Mouse (Mus musculus): ENCODE measurements around the gene Zfp629. TPM values are rescaled to one million over a fixed set of nuclear protein-coding genes. Genes with fewer than 3 reads are reported as not detected.
"Not testable (repeated sequence)": the region's sequence is repeated elsewhere in the genome, so short reads cannot be mapped to it uniquely, and the experiment has no call there.

Gene Zfp629
- polyA plus RNA-seq (2015; fragmentation: Nextera tagmentation; extraction: Ambion mirVana): 7.8 and 10.5 TPM in 2 replicates

DNA sequence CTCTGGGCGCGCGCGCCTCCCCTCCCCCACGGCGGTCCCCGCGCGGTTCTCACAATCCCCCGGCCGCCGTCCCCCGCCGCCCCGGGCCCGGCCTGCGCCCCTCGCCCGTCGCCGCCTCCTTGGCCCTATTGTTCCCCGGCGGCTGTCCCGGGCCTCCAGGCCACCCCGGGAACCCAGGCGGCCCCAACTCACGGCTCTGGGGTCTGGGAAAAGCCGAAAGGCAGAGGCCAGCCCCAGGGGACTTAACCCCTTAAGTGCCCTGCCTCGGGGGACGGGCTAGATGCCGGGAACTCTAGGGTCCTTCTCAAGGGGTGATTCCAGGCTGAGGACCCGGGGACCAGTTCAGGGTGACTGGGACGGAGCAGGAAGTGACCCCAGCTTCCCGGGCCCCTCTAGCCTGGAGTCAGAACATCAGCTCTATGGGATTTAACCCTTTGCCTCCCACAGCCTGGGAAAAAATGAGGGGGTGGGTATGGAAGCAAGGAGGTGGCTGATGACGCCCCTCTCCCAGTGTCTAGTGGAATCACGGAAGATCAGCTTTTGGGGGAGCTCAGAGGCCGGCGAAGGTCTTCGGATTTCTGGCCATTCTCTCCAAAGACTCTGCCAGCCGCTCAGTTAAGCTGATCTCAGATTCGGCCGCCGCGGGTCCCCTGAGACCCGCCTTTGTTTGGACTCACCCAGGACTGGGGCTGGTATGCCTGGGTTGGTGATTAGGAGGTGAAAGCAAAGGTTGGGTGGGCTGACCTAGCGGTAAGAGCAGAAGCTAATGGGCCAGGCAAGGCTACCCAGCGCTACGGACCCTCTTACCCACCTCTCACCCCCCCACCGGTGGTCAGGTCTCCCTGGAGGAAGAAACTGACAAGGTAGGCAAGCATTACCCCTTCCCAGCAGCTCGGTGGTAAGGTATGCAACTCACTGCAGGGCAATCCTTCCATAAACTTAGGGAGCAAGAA, at the start of gene Zfp629:
TSS of gene Zfp629 (minus strand) at position 907 of the 953 bp plus-strand sequence.
- peak within 1 kb of the TSS; percentile 89 for H3K4me3 ChIP-seq
- under 1% methylated on average over 45 of the region's 50 CpGs for WGBS
- peak within 1 kb of the TSS; percentile 72 for H3K4me2 ChIP-seq
- peaks cover 28% of the 10 kb centered on the region for H3K36me3 ChIP-seq
- H3K9me3 ChIP-seq (replicated peaks): no peaks in the 10 kb centered on the region
- peak within 1 kb of the TSS; percentile 90 for H3K27ac ChIP-seq
- H3K27me3 ChIP-seq: no peaks in the 10 kb centered on the region
- ATAC-seq (replicated peaks; ENCODE audit: insufficient number of reproducible peaks, insufficient read depth, low FRiP score, low read depth): peak; percentile 88
- H3K4me1 ChIP-seq (replicated peaks): peaks cover 18% of the 10 kb centered on the region
- peak within 1 kb of the TSS; percentile 92 for H3K9ac ChIP-seq

DNA sequence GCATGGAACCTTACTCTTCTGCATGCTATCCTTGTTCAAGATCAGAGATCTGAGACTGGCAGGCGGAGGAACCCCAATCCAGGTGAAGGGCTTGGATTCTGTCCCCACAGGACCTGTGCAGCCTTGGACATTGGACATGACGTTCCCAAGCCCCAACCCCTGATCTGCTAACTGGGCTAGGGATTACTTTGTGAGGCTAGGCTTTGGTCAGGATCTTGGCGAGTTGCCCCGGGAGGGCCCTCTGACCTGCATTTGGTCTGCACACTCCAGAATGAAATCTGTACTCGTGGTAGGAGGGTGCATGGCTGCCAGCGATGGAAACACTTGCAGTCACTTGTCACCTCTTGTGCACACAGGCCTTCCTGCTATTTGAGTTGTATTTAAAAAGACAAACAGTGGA, 47.3 kb upstream of the Zfp629 start:
- no peak overlapping the region for H3K9ac ChIP-seq
- H3K27me3 ChIP-seq: no peaks in the 10 kb centered on the region
- H3K9me3 ChIP-seq (replicated peaks): no peaks in the 10 kb centered on the region
- ATAC-seq (replicated peaks; ENCODE audit: insufficient number of reproducible peaks, insufficient read depth, low FRiP score, low read depth): no peak
- no peak overlapping the region for H3K27ac ChIP-seq
- H3K4me2 ChIP-seq: no peak overlapping the region
- peaks cover 6% of the 10 kb centered on the region; the same call in 1 of the 2 replicates for H3K36me3 ChIP-seq
- peaks cover 3% of the 10 kb centered on the region; the same call in 1 of the 2 replicates for H3K4me1 ChIP-seq (replicated peaks)
- H3K4me3 ChIP-seq: no peak overlapping the region
- WGBS: 73% methylated on average over 6 of the region's 6 CpGs

- WGBS: 76% methylated on average over 6 of the region's 6 CpGs
- H3K9ac ChIP-seq: no peak overlapping the region
- no peak for ATAC-seq (replicated peaks; ENCODE audit: insufficient number of reproducible peaks, insufficient read depth, low FRiP score, low read depth)
- H3K36me3 ChIP-seq: peaks cover 6% of the 10 kb centered on the region; the same call in 1 of the 2 replicates
- no peak overlapping the region for H3K4me2 ChIP-seq
- H3K4me1 ChIP-seq (replicated peaks): no peaks in the 10 kb centered on the region
- no peak overlapping the region for H3K4me3 ChIP-seq
- no peaks in the 10 kb centered on the region for H3K9me3 ChIP-seq (replicated peaks)
- no peak overlapping the region for H3K27ac ChIP-seq
- no peaks in the 10 kb centered on the region for H3K27me3 ChIP-seq
These were observed 46.2 kb upstream of the Zfp629 start for GRCm38 (mm10) chr7:127661833-127662232.

GRCm38 (mm10) chr7:127660882-127661281, 45.3 kb upstream of the Zfp629 start:
- Histone ChIP-seq H3K9ac (no peak overlapping the region), H3K27me3 (no peaks in the 10 kb centered on the region), H3K4me2 (no peak overlapping the region), H3K4me1 (replicated peaks) (no peaks in the 10 kb centered on the region), H3K4me3 (no peak overlapping the region), H3K9me3 (replicated peaks) (no peaks in the 10 kb centered on the region), H3K36me3 (peaks cover 1% of the 10 kb centered on the region; the same call in 1 of the 2 replicates), H3K27ac (no peak overlapping the region)
- WGBS: 83% methylated on average over 3 of the region's 3 CpGs
- no peak for ATAC-seq (replicated peaks; ENCODE audit: insufficient number of reproducible peaks, insufficient read depth, low FRiP score, low read depth)

DNA sequence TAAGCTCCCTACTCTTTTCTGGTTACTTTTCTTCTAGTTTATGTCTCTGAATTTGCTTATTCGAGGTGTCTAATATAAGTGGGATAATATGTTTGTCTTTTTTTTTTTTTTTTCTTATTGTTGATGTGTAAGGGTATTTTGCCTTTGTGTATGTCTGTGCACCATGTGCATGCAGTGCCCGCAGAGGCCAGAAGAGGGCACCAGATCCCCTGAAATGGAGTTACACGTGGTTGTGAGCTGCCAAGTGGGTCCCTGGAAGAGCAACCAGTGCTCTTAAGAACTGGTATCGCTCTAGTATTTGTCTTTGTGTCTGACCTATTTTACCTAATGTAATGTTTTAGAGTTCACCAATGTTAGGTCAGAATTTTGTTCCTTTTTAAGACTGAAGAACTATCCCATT, 41.3 kb upstream of the Zfp629 start:
- Histone ChIP-seq H3K27me3 (no peaks in the 10 kb centered on the region), H3K9ac (no peak overlapping the region), H3K27ac (no peak overlapping the region), H3K9me3 (replicated peaks) (no peaks in the 10 kb centered on the region), H3K4me3 (no peak overlapping the region), H3K4me2 (no peak overlapping the region), H3K4me1 (replicated peaks) (peaks cover 5% of the 10 kb centered on the region; the same call in 1 of the 2 replicates), H3K36me3 (no peaks in the 10 kb centered on the region)
- no peak for ATAC-seq (replicated peaks; ENCODE audit: insufficient number of reproducible peaks, insufficient read depth, low FRiP score, low read depth)
- WGBS: 33% methylated on average over 4 of the region's 4 CpGs

- no peak overlapping the region for H3K9ac ChIP-seq
- H3K4me3 ChIP-seq: no peak overlapping the region
- no peak for ATAC-seq (replicated peaks; ENCODE audit: insufficient number of reproducible peaks, insufficient read depth, low FRiP score, low read depth)
- H3K9me3 ChIP-seq (replicated peaks): no peaks in the 10 kb centered on the region
- no peak overlapping the region for H3K4me2 ChIP-seq
- no peaks in the 10 kb centered on the region for H3K36me3 ChIP-seq
- no peaks in the 10 kb centered on the region for H3K27me3 ChIP-seq
- WGBS: 74% methylated on average over 10 of the region's 10 CpGs
- H3K4me1 ChIP-seq (replicated peaks): peaks cover 8% of the 10 kb centered on the region; the same call in 1 of the 2 replicates
- H3K27ac ChIP-seq: no peak overlapping the region
These were observed 38.7 kb upstream of the Zfp629 start for GRCm38 (mm10) chr7:127654318-127654717.

DNA sequence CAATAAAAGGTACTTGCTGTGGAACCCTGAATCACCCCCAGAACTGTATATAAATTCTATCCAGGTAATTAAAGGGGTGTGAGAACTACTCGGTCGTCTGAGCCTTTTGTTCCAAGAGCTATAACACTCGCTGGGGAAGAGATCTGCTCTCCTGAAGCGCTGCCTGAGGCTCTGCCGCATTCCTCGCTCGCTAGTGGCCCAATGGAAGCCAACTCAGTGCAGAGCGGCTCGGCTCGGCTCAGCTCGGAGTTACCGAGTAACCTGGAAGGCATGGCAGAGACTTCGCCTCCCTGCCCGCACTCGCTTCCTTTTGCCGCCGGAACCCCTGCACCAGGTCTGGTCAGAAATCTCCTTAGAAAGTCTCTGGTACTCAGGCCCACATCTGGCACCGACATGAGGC, 36.5 kb upstream of the Zfp629 start:
- 13% methylated on average over 18 of the region's 18 CpGs for WGBS
- H3K4me3 ChIP-seq: peak overlapping the region; percentile 33
- H3K27me3 ChIP-seq: no peaks in the 10 kb centered on the region
- peak overlapping the region; percentile 31; the same call in 1 of the 2 replicates for H3K9ac ChIP-seq
- no peaks in the 10 kb centered on the region for H3K36me3 ChIP-seq
- peaks cover 8% of the 10 kb centered on the region; the same call in 1 of the 2 replicates for H3K4me1 ChIP-seq (replicated peaks)
- H3K4me2 ChIP-seq: peak overlapping the region; percentile 62
- H3K27ac ChIP-seq: no peak overlapping the region
- no peak for ATAC-seq (replicated peaks; ENCODE audit: insufficient number of reproducible peaks, insufficient read depth, low FRiP score, low read depth)
- H3K9me3 ChIP-seq (replicated peaks): no peaks in the 10 kb centered on the region

DNA sequence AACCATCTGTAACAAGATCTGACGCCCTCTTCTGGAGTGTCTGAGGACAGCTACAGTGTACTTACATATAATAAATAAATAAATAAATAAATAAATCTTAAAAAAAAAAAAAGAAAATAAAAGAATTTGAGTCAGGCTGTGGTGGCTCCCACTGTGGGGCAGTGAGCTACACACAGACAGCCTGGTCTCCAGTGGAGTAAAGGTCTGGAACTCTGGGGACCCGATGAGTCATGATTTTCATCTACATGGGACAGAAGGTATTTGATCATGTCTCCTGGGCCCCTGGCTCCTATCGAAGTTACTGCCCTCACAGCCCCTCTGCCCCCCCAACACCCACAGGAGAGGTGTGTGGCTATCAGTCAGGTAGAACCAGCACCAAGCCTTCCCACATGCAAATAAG, 36.0 kb upstream of the Zfp629 start:
- WGBS: 78% methylated on average over 3 of the region's 3 CpGs
- no peak overlapping the region for H3K9ac ChIP-seq

GRCm38 (mm10) chr7:127649206-127649605, 33.6 kb upstream of the Zfp629 start:
- no peak overlapping the region for H3K4me2 ChIP-seq
- H3K36me3 ChIP-seq: no peaks in the 10 kb centered on the region
- no peaks in the 10 kb centered on the region for H3K9me3 ChIP-seq (replicated peaks)
- no peak overlapping the region for H3K27ac ChIP-seq
- 68% methylated on average over 6 of the region's 6 CpGs for WGBS
- H3K4me3 ChIP-seq: no peak overlapping the region
- no peak for ATAC-seq (replicated peaks; ENCODE audit: insufficient number of reproducible peaks, insufficient read depth, low FRiP score, low read depth)
- no peaks in the 10 kb centered on the region for H3K27me3 ChIP-seq
- peaks cover 8% of the 10 kb centered on the region; the same call in 1 of the 2 replicates for H3K4me1 ChIP-seq (replicated peaks)
- H3K9ac ChIP-seq: no peak overlapping the region

More for the DNA sequence above, 36.0 kb upstream of the Zfp629 start:
- Histone ChIP-seq H3K27me3 (no peaks in the 10 kb centered on the region), H3K36me3 (no peaks in the 10 kb centered on the region), H3K4me2 (peak overlapping the region; percentile 62), H3K4me1 (replicated peaks) (peaks cover 8% of the 10 kb centered on the region; the same call in 1 of the 2 replicates), H3K27ac (no peak overlapping the region), H3K9me3 (replicated peaks) (no peaks in the 10 kb centered on the region), H3K4me3 (peak overlapping the region; percentile 33)
- ATAC-seq (replicated peaks; ENCODE audit: insufficient number of reproducible peaks, insufficient read depth, low FRiP score, low read depth): no peak

DNA sequence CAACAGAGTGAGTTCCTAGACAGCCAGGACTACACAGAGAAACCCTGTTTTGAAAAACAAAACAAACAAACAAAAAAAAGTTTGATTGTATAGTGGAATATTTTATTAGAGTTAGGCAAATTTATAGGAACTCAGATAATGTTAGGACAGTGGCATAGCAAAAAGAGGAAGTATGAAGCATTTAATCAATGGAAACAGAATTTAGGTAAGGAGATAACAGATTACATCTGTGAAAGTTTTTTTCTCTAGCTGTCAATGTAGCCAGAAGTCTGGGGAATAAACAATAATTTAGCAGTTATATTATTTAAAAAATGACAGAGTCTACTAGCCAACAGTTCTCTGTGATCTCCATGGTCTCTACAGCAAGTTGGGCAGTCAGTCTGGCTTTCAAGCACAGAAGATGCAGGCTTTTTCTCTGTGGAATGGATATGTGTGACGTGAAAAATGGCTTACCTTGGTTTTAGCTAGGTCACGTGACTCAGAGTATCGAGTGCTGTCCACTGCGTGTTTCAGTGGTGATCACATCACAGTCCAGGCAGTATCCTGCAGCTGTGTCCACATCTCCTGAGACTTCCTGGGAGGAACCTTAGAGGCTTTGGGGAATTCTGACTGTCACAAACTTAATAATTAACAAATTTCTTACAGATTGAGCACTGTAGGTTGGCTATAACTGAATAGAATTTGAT, 33.1 kb upstream of the Zfp629 start:
- no peak overlapping the region for H3K9ac ChIP-seq
- H3K4me3 ChIP-seq: no peak overlapping the region
- H3K4me1 ChIP-seq (replicated peaks): peaks cover 8% of the 10 kb centered on the region; the same call in 1 of the 2 replicates
- H3K27me3 ChIP-seq: no peaks in the 10 kb centered on the region
- H3K9me3 ChIP-seq (replicated peaks): no peaks in the 10 kb centered on the region
- H3K27ac ChIP-seq: no peak overlapping the region
- no peak for ATAC-seq (replicated peaks; ENCODE audit: insufficient number of reproducible peaks, insufficient read depth, low FRiP score, low read depth)
- 70% methylated on average over 4 of the region's 4 CpGs for WGBS
- no peaks in the 10 kb centered on the region for H3K36me3 ChIP-seq
- no peak overlapping the region for H3K4me2 ChIP-seq

DNA sequence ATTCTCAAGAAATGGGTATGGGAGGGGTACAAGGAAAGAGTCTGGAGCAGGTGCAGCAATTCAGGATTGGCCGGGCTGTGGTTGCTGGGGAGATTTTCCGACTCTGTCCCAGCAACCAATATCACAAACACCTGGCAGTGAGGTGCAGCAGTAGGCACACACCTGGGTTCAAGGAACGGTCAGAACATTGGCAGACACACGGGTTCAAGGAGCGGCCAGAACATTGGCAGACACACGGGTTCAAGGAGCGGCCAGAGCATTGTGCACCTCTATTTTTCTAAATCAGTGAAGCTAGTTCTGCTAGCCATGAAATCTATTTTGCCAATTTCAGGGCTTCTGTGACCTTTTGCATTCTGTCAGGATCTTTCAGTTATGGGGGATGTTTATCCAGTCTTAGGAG, 32.0 kb upstream of the Zfp629 start:
- H3K4me2 ChIP-seq; H3K36me3 ChIP-seq; H3K27me3 ChIP-seq; H3K9ac ChIP-seq; H3K27ac ChIP-seq; H3K4me1 ChIP-seq (replicated peaks); H3K9me3 ChIP-seq (replicated peaks); H3K4me3 ChIP-seq; ATAC-seq (replicated peaks; ENCODE audit: insufficient number of reproducible peaks, insufficient read depth, low FRiP score, low read depth): not testable (repeated sequence)
- WGBS: 90% methylated on average over 7 of the region's 7 CpGs
